Mouse (Mus musculus): ENCODE results near the gene Gm15127.
"Not testable (repeated sequence)": the region's sequence is repeated elsewhere in the genome, so short reads cannot be mapped to it uniquely, and the experiment has no call there.

Gm15127 gene

GRCm38 (mm10) chrX:148663298-148663697 lies at the start of gene Gm15127:
Gm15127 (plus strand) TSS chrX:148663598.
- CTCF ChIA-PET = not testable (repeated sequence)

- CTCF ChIA-PET = not testable (repeated sequence)
Measured at GRCm38 (mm10) chrX:148615053-148615452, 48.3 kb upstream of the Gm15127 start, which contains the start of gene Gm8334. Gm8334 (minus strand) TSS chrX:148615153.

- CTCF ChIA-PET = not testable (repeated sequence)
Measured at GRCm38 (mm10) chrX:148676290-148676689, 12.9 kb downstream of the Gm15127 start.

Data from spleen, embryonic (tissue).